Mouse (Mus musculus) liver, embryonic 12.5 days (tissue): ENCODE results near the gene Klre1. TPM values are rescaled to one million over a fixed set of nuclear protein-coding genes. Genes with fewer than 3 reads are reported as not detected.

Source experiments
- ATAC-seq: fragments of 200-750 bp; cut with Nextera tagmentation; 2 replicates; pipeline ENCODE4 v1.8.0; 2017; ENCODE audit warnings: moderate number of reproducible peaks, mild to moderate bottlenecking, moderate library complexity
- H3K27ac ChIP-seq: fragments of 300-500 bp; sonication (generic); 2 replicates; pipeline ENCODE4 v1.5.1; 2016; ENCODE audit warnings: mild to moderate bottlenecking
- H3K27me3 ChIP-seq: fragments of 300-500 bp; sonication (generic); replicated peaks from 2 replicates; pipeline ENCODE4 v1.6.1; 2016; ENCODE audit warnings: mild to moderate bottlenecking, moderate library complexity
- H3K36me3 ChIP-seq: fragments of 300-500 bp; sonication (generic); 2 replicates; pipeline ENCODE4 v1.6.1; 2016; ENCODE audit warnings: mild to moderate bottlenecking, moderate library complexity
- H3K4me1 ChIP-seq: fragments of 300-500 bp; sonication (generic); 2 replicates; pipeline ENCODE4 v1.6.1; 2016
- H3K4me2 ChIP-seq: fragments of 300-500 bp; sonication (generic); 2 replicates; pipeline ENCODE4 v1.6.1; 2016; ENCODE audit warnings: mild to moderate bottlenecking, moderate library complexity
- H3K4me3 ChIP-seq: fragments of 300-500 bp; sonication (generic); 2 replicates; pipeline ENCODE4 v1.5.1; 2016; ENCODE audit warnings: mild to moderate bottlenecking, moderate library complexity
- H3K9ac ChIP-seq: fragments of 300-500 bp; sonication (generic); 2 replicates; pipeline ENCODE4 v1.6.1; 2016; ENCODE audit warnings: mild to moderate bottlenecking, moderate library complexity
- H3K9me3 ChIP-seq: fragments of 300-500 bp; sonication (generic); replicated peaks from 2 replicates; pipeline ENCODE4 v1.6.1; 2016; ENCODE audit warnings: mild to moderate bottlenecking, moderate library complexity
- WGBS: fragments of 180-500 bp; shearing (Covaris S2); methylation state at CpG from one replicate; pipeline ENCODE4 v1.1.7; 2016; ENCODE audit not compliant: insufficient replicate concordance; 5-methylcytosine and 5-hydroxymethylcytosine counted together
- polyA plus RNA-seq: library from polyadenylated mRNA; unstranded; fragments of >200 nt; fragmentation: Nextera tagmentation; extraction: Ambion mirVana; gene quantifications from 2 replicates; pipeline ENCODE4 v1.2.1, GENCODE M21; 2016

Gene Klre1
- polyA plus RNA-seq, 1 experiment from 2014 or later: not detected

GRCm38 (mm10) chr6:129543709-129544606 lies 33.7 kb upstream of the Klre1 start:
- ATAC-seq: peak; percentile 72
- Histone ChIP-seq H3K9ac (no peak overlapping the region), H3K4me2 (no peak overlapping the region), H3K4me1 (no peaks in the 10 kb centered on the region), H3K36me3 (peaks cover 41% of the 10 kb centered on the region), H3K4me3 (no peak overlapping the region), H3K9me3 (no peaks in the 10 kb centered on the region), H3K27ac (no peak overlapping the region), H3K27me3 (no peaks in the 10 kb centered on the region)
- 64% methylated on average over 6 of the region's 6 CpGs for WGBS

GRCm38 (mm10) chr6:129547277-129547676 lies 30.4 kb upstream of the Klre1 start:
- ATAC-seq: no peak
- no peaks in the 10 kb centered on the region for H3K4me1 ChIP-seq
- no peak overlapping the region for H3K9ac ChIP-seq
- H3K27me3 ChIP-seq: no peaks in the 10 kb centered on the region
- 72% methylated on average over 2 of the region's 2 CpGs for WGBS
- H3K36me3 ChIP-seq: peaks cover 9% of the 10 kb centered on the region
- no peak overlapping the region for H3K4me3 ChIP-seq
- H3K4me2 ChIP-seq: no peak overlapping the region
- H3K9me3 ChIP-seq: no peaks in the 10 kb centered on the region
- no peak overlapping the region for H3K27ac ChIP-seq

DNA sequence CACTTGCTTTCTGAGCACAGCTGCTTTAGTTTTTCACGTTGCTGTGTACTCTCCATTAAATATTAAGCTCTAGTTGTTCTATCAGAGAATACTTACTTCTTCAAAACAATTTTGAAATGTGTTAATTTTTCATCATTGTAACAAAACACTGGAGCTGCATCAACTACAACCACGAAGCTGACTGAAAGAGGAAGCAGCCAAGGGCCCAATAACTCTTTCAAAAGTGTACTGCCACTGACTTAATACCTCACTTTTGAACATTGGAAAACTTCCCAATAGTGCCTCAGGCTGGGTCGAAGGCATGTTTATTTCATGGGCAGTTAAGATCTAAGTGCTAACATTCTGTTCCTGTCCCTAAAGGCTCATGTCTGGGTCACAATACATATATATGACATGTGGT lies 29.7 kb upstream of the Klre1 start:
- 46% methylated on average over 3 of the region's 3 CpGs for WGBS
- Histone ChIP-seq H3K9me3 (no peaks in the 10 kb centered on the region), H3K27me3 (0 out of 2 replicates have a peak, but pooled peaks cover 1% of the 10 kb centered on the region), H3K4me3 (no peak overlapping the region), H3K4me2 (no peak overlapping the region), H3K4me1 (no peaks in the 10 kb centered on the region), H3K27ac (no peak overlapping the region), H3K36me3 (peaks cover 2% of the 10 kb centered on the region; the same call in 1 of the 2 replicates), H3K9ac (no peak overlapping the region)
- ATAC-seq: no peak

DNA sequence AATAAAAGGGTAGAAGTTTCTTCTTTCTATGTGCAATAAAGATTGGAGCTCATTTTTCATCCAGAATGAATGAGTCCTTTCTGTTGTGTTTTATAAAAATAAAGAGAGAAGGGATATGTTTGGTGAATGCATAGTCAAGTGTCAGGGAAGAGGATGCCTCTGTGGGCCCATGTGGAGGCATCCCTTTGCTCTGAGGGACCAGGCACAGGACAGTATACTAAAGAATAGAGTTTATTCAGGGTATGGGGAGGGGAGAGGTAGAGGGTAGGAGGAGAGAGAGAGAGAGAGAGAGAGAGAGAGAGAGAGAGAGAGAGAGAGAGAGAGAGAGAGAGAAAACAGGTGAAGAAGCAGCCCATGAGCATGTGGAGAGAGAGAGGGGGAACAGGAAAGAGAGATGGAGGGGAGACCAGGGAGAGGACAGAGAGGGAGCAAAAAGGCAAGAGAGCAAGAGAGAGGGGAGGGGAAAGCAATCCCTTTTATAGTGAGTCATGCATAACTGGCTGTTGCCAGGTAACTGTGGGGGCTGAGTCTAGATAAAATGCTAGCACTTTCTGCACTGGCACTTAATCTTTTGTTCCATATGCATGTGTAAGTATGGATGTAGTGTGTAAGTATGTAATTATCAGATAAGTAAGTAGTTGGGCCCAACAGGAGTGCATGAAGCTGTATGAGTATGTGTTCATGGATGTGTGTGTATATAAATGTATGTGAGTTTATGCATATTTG lies 20.2 kb upstream of the Klre1 start:
- no peak overlapping the region for H3K9ac ChIP-seq
- peak; percentile 89 for ATAC-seq
- H3K27me3 ChIP-seq: peaks cover 5% of the 10 kb centered on the region; the same call in 1 of the 2 replicates
- H3K4me1 ChIP-seq: peaks cover 28% of the 10 kb centered on the region
- H3K36me3 ChIP-seq: no peaks in the 10 kb centered on the region
- no peak overlapping the region for H3K4me3 ChIP-seq
- H3K4me2 ChIP-seq: peak overlapping the region; percentile 42; the same call in 1 of the 2 replicates
- H3K27ac ChIP-seq: no peak overlapping the region
- no peaks in the 10 kb centered on the region for H3K9me3 ChIP-seq

GRCm38 (mm10) chr6:129558946-129559640 lies 18.6 kb upstream of the Klre1 start:
- peak; percentile 62 for ATAC-seq

DNA sequence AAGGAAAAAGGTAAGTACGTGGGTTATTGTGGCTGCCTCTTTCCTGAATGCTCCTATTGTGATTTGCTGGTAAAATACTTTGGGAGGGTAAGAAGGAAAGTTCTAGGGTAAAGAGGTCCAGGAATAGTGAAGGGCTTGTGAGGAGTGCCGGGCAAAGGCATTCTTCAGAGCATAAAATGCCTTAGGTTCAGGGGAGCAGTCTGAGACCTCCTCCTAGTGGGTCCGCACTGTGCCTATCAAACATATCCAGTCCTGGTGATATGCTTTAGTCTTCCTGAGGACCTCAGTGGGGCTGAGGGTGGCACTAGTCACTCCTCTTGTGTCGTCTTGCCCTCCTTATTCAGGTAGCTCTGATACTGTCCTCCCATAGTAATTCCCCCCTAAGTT lies 18.1 kb upstream of the Klre1 start:
- 37% methylated on average over 4 of the region's 4 CpGs for WGBS
- no peak for ATAC-seq
- no peak overlapping the region for H3K4me3 ChIP-seq
- no peaks in the 10 kb centered on the region for H3K36me3 ChIP-seq
- no peaks in the 10 kb centered on the region; the same call in 1 of the 2 replicates for H3K27me3 ChIP-seq
- H3K27ac ChIP-seq: no peak overlapping the region
- no peak overlapping the region for H3K9ac ChIP-seq
- H3K9me3 ChIP-seq: no peaks in the 10 kb centered on the region
- H3K4me2 ChIP-seq: no peak overlapping the region
- peaks cover 28% of the 10 kb centered on the region for H3K4me1 ChIP-seq

More at GRCm38 (mm10) chr6:129558946-129559640, 18.6 kb upstream of the Klre1 start:
- 14% methylated on average over 12 of the region's 12 CpGs for WGBS
- Histone ChIP-seq H3K36me3 (no peaks in the 10 kb centered on the region), H3K27ac (no peak overlapping the region), H3K4me1 (peaks cover 28% of the 10 kb centered on the region), H3K9ac (no peak overlapping the region), H3K9me3 (no peaks in the 10 kb centered on the region), H3K4me2 (no peak overlapping the region), H3K27me3 (no peaks in the 10 kb centered on the region; the same call in 1 of the 2 replicates), H3K4me3 (no peak overlapping the region)

- Histone ChIP-seq H3K9me3 (no peaks in the 10 kb centered on the region), H3K27me3 (no peaks in the 10 kb centered on the region), H3K27ac (no peak overlapping the region), H3K4me2 (no peak overlapping the region), H3K4me3 (no peak overlapping the region), H3K36me3 (no peaks in the 10 kb centered on the region), H3K4me1 (peaks cover 4% of the 10 kb centered on the region; the same call in 1 of the 2 replicates), H3K9ac (no peak overlapping the region)
- ATAC-seq: no peak
- WGBS: 17% methylated on average over 2 of the region's 2 CpGs
Measured at GRCm38 (mm10) chr6:129565257-129565656, 12.4 kb upstream of the Klre1 start.

GRCm38 (mm10) chr6:129575315-129575714 lies 2.4 kb upstream of the Klre1 start:
- H3K4me1 ChIP-seq: no peaks in the 10 kb centered on the region
- no peak overlapping the region for H3K9ac ChIP-seq
- H3K27me3 ChIP-seq: no peaks in the 10 kb centered on the region
- 15% methylated on average over 2 of the region's 2 CpGs for WGBS
- no peaks in the 10 kb centered on the region for H3K9me3 ChIP-seq
- no peak overlapping the region for H3K4me3 ChIP-seq
- no peak for ATAC-seq
- H3K4me2 ChIP-seq: no peak overlapping the region
- H3K27ac ChIP-seq: no peak overlapping the region
- H3K36me3 ChIP-seq: no peaks in the 10 kb centered on the region

DNA sequence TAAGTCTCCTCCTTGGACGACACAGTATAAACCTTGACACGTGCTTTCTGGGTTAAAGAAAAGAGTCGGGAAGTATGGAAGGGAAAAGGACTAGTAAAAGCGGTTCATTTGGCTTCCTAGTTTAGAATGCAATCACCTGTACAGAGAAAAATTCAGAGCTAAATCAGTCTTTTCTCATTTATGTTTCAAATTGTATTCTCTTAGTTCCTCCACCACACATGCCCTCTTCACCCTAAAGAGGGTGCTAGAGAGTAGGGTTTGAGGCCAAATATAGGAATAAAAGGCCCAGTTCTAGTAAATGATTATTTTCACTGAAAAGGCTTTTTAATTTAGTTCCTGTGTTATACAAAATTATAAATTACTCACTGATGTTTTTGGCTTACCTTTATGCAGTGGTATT lies 3.6 kb downstream of the Klre1 start:
- Histone ChIP-seq H3K36me3 (no peaks in the 10 kb centered on the region), H3K4me3 (no peak overlapping the region)

DNA sequence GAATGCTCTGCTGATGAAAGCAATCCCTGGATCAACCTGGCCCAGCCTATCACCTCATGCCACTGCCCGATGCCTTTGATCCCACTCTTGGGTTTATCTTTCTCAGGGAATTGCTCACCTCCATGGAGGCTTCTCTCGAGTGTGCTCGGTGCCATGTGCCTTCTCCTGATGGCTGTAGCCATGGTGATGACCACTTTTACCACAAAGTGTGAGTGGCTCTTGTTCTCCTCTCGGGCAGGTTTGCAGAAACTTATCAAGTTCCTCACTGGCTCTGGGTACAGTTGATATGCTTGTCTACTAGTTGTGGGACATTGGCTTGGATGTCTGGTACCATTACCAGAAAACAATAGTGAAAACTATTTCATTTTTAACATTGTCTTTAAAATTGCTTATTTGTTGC lies 4.2 kb downstream of the Klre1 start:
- Histone ChIP-seq H3K4me1 (no peaks in the 10 kb centered on the region), H3K9me3 (no peaks in the 10 kb centered on the region), H3K9ac (no peak overlapping the region), H3K36me3 (no peaks in the 10 kb centered on the region), H3K4me3 (no peak overlapping the region), H3K27me3 (no peaks in the 10 kb centered on the region), H3K27ac (no peak overlapping the region), H3K4me2 (no peak overlapping the region)
- 22% methylated on average over 4 of the region's 4 CpGs for WGBS
- ATAC-seq: no peak

More for the DNA sequence above, 3.6 kb downstream of the Klre1 start:
- Histone ChIP-seq H3K27me3 (no peaks in the 10 kb centered on the region), H3K4me2 (no peak overlapping the region), H3K27ac (no peak overlapping the region), H3K9ac (no peak overlapping the region), H3K4me1 (no peaks in the 10 kb centered on the region), H3K9me3 (no peaks in the 10 kb centered on the region)
- no peak for ATAC-seq
- WGBS: 54% methylated on average over 4 of the region's 4 CpGs

- no peaks in the 10 kb centered on the region for H3K27me3 ChIP-seq
- H3K4me1 ChIP-seq: no peaks in the 10 kb centered on the region
- no peak overlapping the region for H3K4me3 ChIP-seq
- H3K36me3 ChIP-seq: no peaks in the 10 kb centered on the region
- WGBS: 50% methylated on average over 3 of the region's 3 CpGs
- no peak overlapping the region for H3K27ac ChIP-seq
- no peaks in the 10 kb centered on the region for H3K9me3 ChIP-seq
- no peak overlapping the region for H3K4me2 ChIP-seq
- ATAC-seq: no peak
- H3K9ac ChIP-seq: no peak overlapping the region
Measured at GRCm38 (mm10) chr6:129583014-129583413, 5.3 kb downstream of the Klre1 start.

DNA sequence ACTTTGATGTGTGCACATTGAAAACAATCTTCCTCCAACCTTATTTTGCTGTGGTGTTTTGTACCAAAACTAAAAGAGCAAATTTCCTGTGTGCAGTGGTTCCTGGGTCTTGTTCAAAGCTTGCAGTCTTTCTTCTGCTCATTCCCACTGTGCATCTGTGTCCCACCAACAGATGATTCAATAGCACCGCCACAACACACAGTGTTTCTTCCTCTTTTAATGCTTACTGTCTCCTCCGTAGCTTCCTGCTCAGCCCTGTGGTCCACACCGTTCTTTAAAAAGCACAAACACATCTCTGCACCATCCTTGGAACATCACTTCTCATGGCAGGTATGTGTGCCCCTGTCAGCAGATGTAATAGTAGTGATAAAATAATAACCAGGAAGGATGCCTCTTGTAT lies 13.8 kb downstream of the Klre1 start, which contains the start of gene Klrd1:
Klrd1 (plus strand) TSS at position 275 of the 400 bp plus-strand sequence.
- Histone ChIP-seq H3K4me3 (no peak within 1 kb of the TSS), H3K4me2 (no peak within 1 kb of the TSS), H3K27me3 (no peaks in the 10 kb centered on the region), H3K9me3 (no peaks in the 10 kb centered on the region), H3K9ac (no peak within 1 kb of the TSS), H3K27ac (no peak within 1 kb of the TSS), H3K4me1 (no peaks in the 10 kb centered on the region), H3K36me3 (no peaks in the 10 kb centered on the region)
- ATAC-seq: no peak
- WGBS: 21% methylated on average over 3 of the region's 3 CpGs
